Mouse (Mus musculus) MEL (cell line): Measurements from ENCODE around the gene Cpa4.

ENCODE experiments used
- CTCF ChIP-seq, 3 experiments: IDR thresholded peaks in 2 of 3; conservative IDR thresholded peaks in 1 of 3; 2 replicates each; pipeline ENCODE4 v1.5.1; 2011 to 2012; ENCODE audit warnings: low read length in 3 of 3, low read depth in 2 of 3, mild to moderate bottlenecking in 2 of 3, improper control_type of control experiment in 1 of 3, inconsistent platforms in 1 of 3, mixed read lengths in 1 of 3, moderate library complexity in 1 of 3; ENCODE audit not compliant: control insufficient read depth in 1 of 3, insufficient read depth in 1 of 3, poor library complexity in 1 of 3, severe bottlenecking in 1 of 3
- EP300 ChIP-seq, 2 experiments: IDR thresholded peaks; 2 replicates each; pipeline ENCODE4 v1.6.1; 2011; ENCODE audit warnings: improper control_type of control experiment in 2 of 2, low read length in 2 of 2, low read depth in 1 of 2, mild to moderate bottlenecking in 1 of 2
- POLR2A ChIP-seq, 2 experiments: IDR thresholded peaks; 2 replicates each; pipeline ENCODE4 v1.6.1; 2011 to 2012; ENCODE audit warnings: low read length in 2 of 2, mild to moderate bottlenecking in 2 of 2, control low read depth in 1 of 2, improper control_type of control experiment in 1 of 2, low read depth in 1 of 2, moderate library complexity in 1 of 2; ENCODE audit not compliant: control insufficient read depth in 1 of 2, insufficient read depth in 1 of 2, poor library complexity in 1 of 2

DNA sequence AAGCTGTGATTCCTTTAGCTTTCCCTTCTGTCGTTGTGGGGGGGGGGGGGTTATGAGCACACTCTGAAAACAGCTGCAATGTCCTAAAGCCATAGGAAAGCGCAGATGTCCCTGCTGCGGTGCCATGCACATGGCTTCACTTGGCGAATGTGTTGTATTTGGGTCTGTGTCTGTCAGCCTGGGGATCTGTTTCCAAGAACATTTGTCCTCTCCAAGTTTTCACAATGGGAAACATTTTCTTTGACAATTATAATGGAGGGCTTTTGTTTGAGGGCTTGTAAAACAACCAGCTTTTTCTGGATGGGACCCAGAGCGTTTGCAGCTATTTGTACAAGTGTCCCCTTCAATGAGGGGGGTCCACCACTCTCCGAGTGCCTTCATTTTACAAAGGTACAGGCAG is 46.1 kb downstream of the Cpa4 start:
- TF ChIP-seq POLR2A (IDR thresholded peaks at IDR 0.05; ENCODE audit: control insufficient read depth in 1 of 2, insufficient read depth in 1 of 2, low read depth in 1 of 2, low read length in 2 of 2, poor library complexity in 1 of 2) (no peak), CTCF (IDR thresholded peaks at IDR 0.05 in 2 of 3, conservative IDR thresholded peaks at IDR 0.05 in 1 of 3; ENCODE audit: control insufficient read depth in 1 of 3, insufficient read depth in 1 of 3, low read depth in 2 of 3, low read length in 3 of 3, poor library complexity in 1 of 3, severe bottlenecking in 1 of 3) (no peak), EP300 (IDR thresholded peaks at IDR 0.05; ENCODE audit: low read depth in 1 of 2, low read length in 2 of 2) (no peak)
